Mouse (Mus musculus): ENCODE data around the gene Slc5a8.

- TF ChIP-seq POLR2A (IDR thresholded peaks at IDR 0.05; ENCODE audit: low read depth, low read length) (no peak), CTCF (IDR thresholded peaks at IDR 0.05; ENCODE audit: extremely low read depth, insufficient read length, insufficient replicate concordance, low read depth, low read length) (no peak)
Observed at GRCm38 (mm10) chr10:88874870-88875269, 10.9 kb upstream of the Slc5a8 start.

All from small intestine, adult 2 months (tissue).